Mouse (Mus musculus) liver, adult 2 months (tissue): Measurements from ENCODE around the gene Xpnpep1.

Experiments used
- CTCF ChIP-seq: fragments of 200-500 bp; IDR thresholded peaks from 2 replicates; pipeline ENCODE4 v1.5.1; 2011; ENCODE audit warnings: low read depth, low read length, control low read depth
- POLR2A ChIP-seq: fragments of 200-500 bp; IDR thresholded peaks from 2 replicates; pipeline ENCODE4 v1.6.1; 2011; ENCODE audit warnings: low read length, control low read depth; ENCODE audit not compliant: insufficient read depth; ENCODE audit errors: extremely low read depth

- TF ChIP-seq CTCF (no peak), POLR2A (no peak)
Measured at GRCm38 (mm10) chr19:53031957-53032371, 8.1 kb downstream of the Xpnpep1 start.
